Mouse (Mus musculus): ENCODE data around the gene Ptger1. TPM values are rescaled to one million over a fixed set of nuclear protein-coding genes. Genes with fewer than 3 reads are reported as not detected.

The Ptger1 gene
- polyA plus RNA-seq, 1 experiment from 2014 or later: 1.2 TPM

GRCm38 (mm10) chr8:83625676-83626299, 40.7 kb upstream of the Ptger1 start:
- no peak overlapping the region for H3K27ac ChIP-seq (replicated peaks; ENCODE audit: low read depth, low read length)
- no peak overlapping the region for H3K4me3 ChIP-seq (ENCODE audit: low read depth, low read length)
- no peaks in the 10 kb centered on the region for H3K27me3 ChIP-seq (replicated peaks; ENCODE audit: control insufficient read depth, insufficient read depth, low read length)
- no peaks in the 10 kb centered on the region for H3K4me1 ChIP-seq (ENCODE audit: control insufficient read depth, insufficient read depth, low read length)
- DNase-seq (ENCODE audit: low spot score) (no peak), ATAC-seq (ENCODE audit: low read depth) (no peak)
- no peak overlapping the region for H3K4me2 ChIP-seq (ENCODE audit: low read depth, low read length)
- WGBS: 91% methylated on average over 6 of the region's 6 CpGs
- no peaks in the 10 kb centered on the region for H3K9me3 ChIP-seq (ENCODE audit: control insufficient read depth, low read length)
- H3K9ac ChIP-seq (ENCODE audit: low read depth, low read length): no peak overlapping the region
- H3K36me3 ChIP-seq (ENCODE audit: control insufficient read depth, insufficient read depth, low read length): no peaks in the 10 kb centered on the region

- Histone ChIP-seq H3K9ac (ENCODE audit: low read depth, low read length) (no peak overlapping the region), H3K9me3 (ENCODE audit: control insufficient read depth, low read length) (0 out of 2 replicates have a peak, but pooled peaks cover 5% of the 10 kb centered on the region), H3K4me2 (ENCODE audit: low read depth, low read length) (no peak overlapping the region), H3K4me1 (ENCODE audit: control insufficient read depth, insufficient read depth, low read length) (no peaks in the 10 kb centered on the region), H3K27ac (replicated peaks; ENCODE audit: low read depth, low read length) (no peak overlapping the region), H3K27me3 (replicated peaks; ENCODE audit: control insufficient read depth, insufficient read depth, low read length) (no peaks in the 10 kb centered on the region), H3K4me3 (ENCODE audit: low read depth, low read length) (no peak overlapping the region), H3K36me3 (ENCODE audit: control insufficient read depth, insufficient read depth, low read length) (no peaks in the 10 kb centered on the region)
- 90% methylated on average over 7 of the region's 7 CpGs for WGBS
- ATAC-seq (ENCODE audit: low read depth) (no peak), DNase-seq (ENCODE audit: low spot score) (no peak)
Measured at GRCm38 (mm10) chr8:83632083-83632707, 34.3 kb upstream of the Ptger1 start.

GRCm38 (mm10) chr8:83638856-83639255, 27.6 kb upstream of the Ptger1 start:
- no peaks in the 10 kb centered on the region for H3K27me3 ChIP-seq (replicated peaks; ENCODE audit: control insufficient read depth, insufficient read depth, low read length)
- H3K36me3 ChIP-seq (ENCODE audit: control insufficient read depth, insufficient read depth, low read length): no peaks in the 10 kb centered on the region
- DNase-seq (ENCODE audit: low spot score): no peak
- H3K4me1 ChIP-seq (ENCODE audit: control insufficient read depth, insufficient read depth, low read length): no peaks in the 10 kb centered on the region
- H3K4me2 ChIP-seq (ENCODE audit: low read depth, low read length): no peak overlapping the region
- no peak for ATAC-seq (ENCODE audit: low read depth)
- H3K9me3 ChIP-seq (ENCODE audit: control insufficient read depth, low read length): 0 out of 2 replicates have a peak, but pooled peaks cover 5% of the 10 kb centered on the region
- no peak overlapping the region for H3K4me3 ChIP-seq (ENCODE audit: low read depth, low read length)
- 66% methylated on average over 4 of the region's 4 CpGs for WGBS
- no peak overlapping the region for H3K9ac ChIP-seq (ENCODE audit: low read depth, low read length)
- H3K27ac ChIP-seq (replicated peaks; ENCODE audit: low read depth, low read length): no peak overlapping the region

- Histone ChIP-seq H3K4me3 (ENCODE audit: low read depth, low read length) (no peak overlapping the region), H3K9ac (ENCODE audit: low read depth, low read length) (no peak overlapping the region), H3K27ac (replicated peaks; ENCODE audit: low read depth, low read length) (no peak overlapping the region), H3K4me2 (ENCODE audit: low read depth, low read length) (no peak overlapping the region), H3K4me1 (ENCODE audit: control insufficient read depth, insufficient read depth, low read length) (no peaks in the 10 kb centered on the region), H3K27me3 (replicated peaks; ENCODE audit: control insufficient read depth, insufficient read depth, low read length) (no peaks in the 10 kb centered on the region), H3K9me3 (ENCODE audit: control insufficient read depth, low read length) (0 out of 2 replicates have a peak, but pooled peaks cover 5% of the 10 kb centered on the region), H3K36me3 (ENCODE audit: control insufficient read depth, insufficient read depth, low read length) (no peaks in the 10 kb centered on the region)
- 65% methylated on average over 5 of the region's 5 CpGs for WGBS
- DNase-seq (ENCODE audit: low spot score) (no peak), ATAC-seq (ENCODE audit: low read depth) (no peak)
Measured at GRCm38 (mm10) chr8:83639649-83640048, 26.8 kb upstream of the Ptger1 start.

- H3K4me2 ChIP-seq (ENCODE audit: low read depth, low read length): no peak overlapping the region
- H3K9ac ChIP-seq (ENCODE audit: low read depth, low read length): no peak overlapping the region
- H3K9me3 ChIP-seq (ENCODE audit: control insufficient read depth, low read length): no peaks in the 10 kb centered on the region; the same call in 1 of the 2 replicates
- peaks cover 5% of the 10 kb centered on the region; the same call in 1 of the 2 replicates for H3K4me1 ChIP-seq (ENCODE audit: control insufficient read depth, insufficient read depth, low read length)
- H3K27ac ChIP-seq (replicated peaks; ENCODE audit: low read depth, low read length): no peak overlapping the region
- no peaks in the 10 kb centered on the region for H3K36me3 ChIP-seq (ENCODE audit: control insufficient read depth, insufficient read depth, low read length)
- H3K27me3 ChIP-seq (replicated peaks; ENCODE audit: control insufficient read depth, insufficient read depth, low read length): no peaks in the 10 kb centered on the region
- ATAC-seq (ENCODE audit: low read depth) (no peak), DNase-seq (ENCODE audit: low spot score) (no peak)
- H3K4me3 ChIP-seq (ENCODE audit: low read depth, low read length): no peak overlapping the region
- 94% methylated on average over 11 of the region's 11 CpGs for WGBS
Measured at GRCm38 (mm10) chr8:83647511-83647910, 19.0 kb upstream of the Ptger1 start.

GRCm38 (mm10) chr8:83648031-83648430, 18.4 kb upstream of the Ptger1 start:
- H3K9me3 ChIP-seq (ENCODE audit: control insufficient read depth, low read length): no peaks in the 10 kb centered on the region; the same call in 1 of the 2 replicates
- WGBS: 91% methylated on average over 4 of the region's 4 CpGs
- no peaks in the 10 kb centered on the region for H3K27me3 ChIP-seq (replicated peaks; ENCODE audit: control insufficient read depth, insufficient read depth, low read length)
- no peak for DNase-seq (ENCODE audit: low spot score)
- H3K4me3 ChIP-seq (ENCODE audit: low read depth, low read length): no peak overlapping the region
- no peak overlapping the region for H3K9ac ChIP-seq (ENCODE audit: low read depth, low read length)
- no peaks in the 10 kb centered on the region for H3K36me3 ChIP-seq (ENCODE audit: control insufficient read depth, insufficient read depth, low read length)
- no peak overlapping the region for H3K4me2 ChIP-seq (ENCODE audit: low read depth, low read length)
- no peak overlapping the region for H3K27ac ChIP-seq (replicated peaks; ENCODE audit: low read depth, low read length)
- peaks cover 5% of the 10 kb centered on the region; the same call in 1 of the 2 replicates for H3K4me1 ChIP-seq (ENCODE audit: control insufficient read depth, insufficient read depth, low read length)
- no peak for ATAC-seq (ENCODE audit: low read depth)

- H3K9ac ChIP-seq (ENCODE audit: low read depth, low read length): no peak overlapping the region
- H3K36me3 ChIP-seq (ENCODE audit: control insufficient read depth, insufficient read depth, low read length): no peaks in the 10 kb centered on the region
- H3K9me3 ChIP-seq (ENCODE audit: control insufficient read depth, low read length): no peaks in the 10 kb centered on the region; the same call in 1 of the 2 replicates
- H3K4me3 ChIP-seq (ENCODE audit: low read depth, low read length): no peak overlapping the region
- H3K27ac ChIP-seq (replicated peaks; ENCODE audit: low read depth, low read length): no peak overlapping the region
- no peaks in the 10 kb centered on the region for H3K27me3 ChIP-seq (replicated peaks; ENCODE audit: control insufficient read depth, insufficient read depth, low read length)
- WGBS: 92% methylated on average over 6 of the region's 6 CpGs
- H3K4me2 ChIP-seq (ENCODE audit: low read depth, low read length): no peak overlapping the region
- ATAC-seq (ENCODE audit: low read depth) (no peak), DNase-seq (ENCODE audit: low spot score) (no peak)
- H3K4me1 ChIP-seq (ENCODE audit: control insufficient read depth, insufficient read depth, low read length): peaks cover 15% of the 10 kb centered on the region
Measured at GRCm38 (mm10) chr8:83649699-83650098, 16.8 kb upstream of the Ptger1 start.

- Histone ChIP-seq H3K4me1 (ENCODE audit: control insufficient read depth, insufficient read depth, low read length) (peaks cover 11% of the 10 kb centered on the region; the same call in 1 of the 2 replicates), H3K4me2 (ENCODE audit: low read depth, low read length) (peak within 1 kb of the TSS; percentile 71), H3K27me3 (replicated peaks; ENCODE audit: control insufficient read depth, insufficient read depth, low read length) (no peaks in the 10 kb centered on the region), H3K27ac (replicated peaks; ENCODE audit: low read depth, low read length) (peak within 1 kb of the TSS; percentile 78), H3K9ac (ENCODE audit: low read depth, low read length) (peak within 1 kb of the TSS; percentile 86), H3K9me3 (ENCODE audit: control insufficient read depth, low read length) (no peaks in the 10 kb centered on the region; the same call in 1 of the 2 replicates), H3K4me3 (ENCODE audit: low read depth, low read length) (peak within 1 kb of the TSS; percentile 83), H3K36me3 (ENCODE audit: control insufficient read depth, insufficient read depth, low read length) (peaks cover 10% of the 10 kb centered on the region; the same call in 1 of the 2 replicates)
- DNase-seq (ENCODE audit: low spot score) (peak; percentile 99), ATAC-seq (ENCODE audit: low read depth) (peak; percentile 98)
- 6% methylated on average over 33 of the region's 50 CpGs for WGBS
Measured at GRCm38 (mm10) chr8:83652030-83652743, 14.3 kb upstream of the Ptger1 start, which contains the start of gene Gipc1. Gene Gipc1, plus strand, starts transcription at chr8:83652677.

Data from embryonic facial prominence, embryonic 14.5 days (tissue).